Mouse (Mus musculus) gonadal fat pad, adult 2 months (tissue): ENCODE data around the gene Atrnl1. TPM values are rescaled to one million over a fixed set of nuclear protein-coding genes. Genes with fewer than 3 reads are reported as not detected.
"Not testable (repeated sequence)": the region's sequence is repeated elsewhere in the genome, so short reads cannot be mapped to it uniquely, and the experiment has no call there.

Experiments
- DNase-seq: peaks from one replicate; pipeline ENCODE4 v3.0.0-alpha.2; 2012; ENCODE audit warnings: low read depth
- polyA plus RNA-seq: library from polyadenylated mRNA; depleted of rRNA; stranded (reverse); fragments of >200 nt; gene quantifications from 2 replicates; pipeline ENCODE4 v1.2.3, GENCODE M21; 2012

Gene Atrnl1
- polyA plus RNA-seq, 1 experiment, result 9.5 TPM

- no peak for DNase-seq
These were observed 418.8 kb downstream of the Atrnl1 start for GRCm38 (mm10) chr19:58029661-58030060.

GRCm38 (mm10) chr19:58033241-58033640 is 422.4 kb downstream of the Atrnl1 start:
- DNase-seq, result no peak

- no peak for DNase-seq
These were observed 425.3 kb downstream of the Atrnl1 start for GRCm38 (mm10) chr19:58036166-58036565.

GRCm38 (mm10) chr19:58043120-58043519 is 432.3 kb downstream of the Atrnl1 start:
- DNase-seq, result no peak

GRCm38 (mm10) chr19:58043550-58043949 is 432.7 kb downstream of the Atrnl1 start:
- DNase-seq, result no peak

GRCm38 (mm10) chr19:58044816-58045215 is 434.0 kb downstream of the Atrnl1 start:
- DNase-seq, result no peak

- DNase-seq, result no peak
These were observed 435.8 kb downstream of the Atrnl1 start for GRCm38 (mm10) chr19:58046656-58047055.

- DNase-seq, result not testable (repeated sequence)
These were observed 439.6 kb downstream of the Atrnl1 start for GRCm38 (mm10) chr19:58050410-58050809.

- DNase-seq, result no peak
These were observed 440.2 kb downstream of the Atrnl1 start for GRCm38 (mm10) chr19:58050986-58051385.

- no peak for DNase-seq
These were observed 441.1 kb downstream of the Atrnl1 start for GRCm38 (mm10) chr19:58051905-58052304.

GRCm38 (mm10) chr19:58052444-58053135 is 441.8 kb downstream of the Atrnl1 start:
- DNase-seq, result no peak

GRCm38 (mm10) chr19:58059719-58060118 is 448.9 kb downstream of the Atrnl1 start:
- no peak for DNase-seq

GRCm38 (mm10) chr19:58060199-58060853 is 449.5 kb downstream of the Atrnl1 start:
- no peak for DNase-seq

- peak; percentile 4 for DNase-seq
These were observed 450.1 kb downstream of the Atrnl1 start for GRCm38 (mm10) chr19:58060854-58061358.

GRCm38 (mm10) chr19:58061933-58062332 is 451.1 kb downstream of the Atrnl1 start:
- no peak for DNase-seq

GRCm38 (mm10) chr19:58063541-58063940 is 452.7 kb downstream of the Atrnl1 start:
- DNase-seq, result no peak

- no peak for DNase-seq
These were observed 453.5 kb downstream of the Atrnl1 start for GRCm38 (mm10) chr19:58064116-58065000.

- DNase-seq, result no peak
These were observed 454.1 kb downstream of the Atrnl1 start for GRCm38 (mm10) chr19:58065001-58065314.

- no peak for DNase-seq
These were observed 454.7 kb downstream of the Atrnl1 start for GRCm38 (mm10) chr19:58065514-58065913.

GRCm38 (mm10) chr19:58068114-58068513 is 457.3 kb downstream of the Atrnl1 start:
- DNase-seq, result no peak

GRCm38 (mm10) chr19:58068958-58069357 is 458.1 kb downstream of the Atrnl1 start:
- no peak for DNase-seq

GRCm38 (mm10) chr19:58072404-58072803 is 461.6 kb downstream of the Atrnl1 start:
- DNase-seq, result no peak
